8 mouse cellular contexts compared by ENCODE assay signal in the genomic region with DNA sequence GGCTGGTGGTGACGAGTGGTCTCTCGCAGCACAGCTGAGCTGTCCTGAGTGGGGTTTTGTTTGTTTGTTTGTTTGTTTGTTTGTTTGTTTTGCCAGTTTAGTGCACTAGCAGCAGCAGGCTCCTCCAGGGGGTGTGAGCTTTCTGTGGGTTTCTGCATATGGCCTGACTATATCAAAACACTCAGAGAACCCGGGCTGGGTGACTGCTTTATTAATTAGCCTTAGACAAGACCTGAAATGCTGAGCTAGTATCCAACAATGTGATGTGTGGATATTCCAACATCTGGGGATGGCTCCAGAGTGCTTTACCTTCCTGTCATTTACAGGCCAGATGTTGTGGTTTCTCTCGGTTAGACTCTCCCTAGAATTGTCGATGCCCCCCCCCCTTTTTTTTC. TPM values are rescaled to one million over a fixed set of nuclear protein-coding genes. Genes with fewer than 3 reads are reported as not detected.
A peak's percentile ranks its signal among the peaks of the same experiment; 100 is the strongest.
DNase-seq lines count a peak whose midpoint lies in the region; ATAC-seq and TF ChIP-seq lines count a peak whose summit lies in the region.

No protein-coding gene starts in this region.

- H3K9me3 ChIP-seq in hindbrain, embryonic 16.5 days (ENCODE audit: control insufficient read depth, low read length), result no peaks in the 10 kb centered on the region
- 0 out of 2 replicates have a peak, but pooled peaks cover 1% of the 10 kb centered on the region for H3K9me3 ChIP-seq in midbrain, embryonic 13.5 days

- ATAC-seq in common myeloid progenitor, adult 5-6 weeks (replicated peaks; ENCODE audit: low read depth, poor library complexity, severe bottlenecking), result peak; percentile 23
- ATAC-seq in hindbrain, embryonic 16.5 days, result peak; percentile 49
- ATAC-seq in midbrain, embryonic 13.5 days, result no peak; the same call in 1 of the 2 replicates

- peak overlapping the region; percentile 61 for H3K4me2 ChIP-seq in hindbrain, embryonic 16.5 days (ENCODE audit: low read length)
- H3K4me2 ChIP-seq in midbrain, embryonic 13.5 days (replicated peaks), result peak overlapping the region; percentile 88

- H3K36me3 ChIP-seq in kidney, adult 2 months (ENCODE audit: control insufficient read depth, insufficient read depth, low read length), result no peaks in the 10 kb centered on the region
- no peaks in the 10 kb centered on the region for H3K36me3 ChIP-seq in hindbrain, embryonic 16.5 days (ENCODE audit: control insufficient read depth, insufficient read depth, low read length)
- H3K36me3 ChIP-seq in midbrain, embryonic 13.5 days, result no peaks in the 10 kb centered on the region

- no peak overlapping the region for H3K27ac ChIP-seq in kidney, adult 2 months (ENCODE audit: insufficient read depth, low read depth, low read length)
- no peak overlapping the region for H3K27ac ChIP-seq in hindbrain, embryonic 16.5 days (ENCODE audit: low read depth, low read length)
- no peak overlapping the region for H3K27ac ChIP-seq in midbrain, embryonic 13.5 days

- no peak for TF ChIP-seq POLR2A in kidney, adult 2 months (IDR thresholded peaks at IDR 0.05; ENCODE audit: low read depth, low read length)

- WGBS in kidney, adult 2 months, result 17% methylated on average over 5 of the region's 5 CpGs
- 14% methylated on average over 5 of the region's 5 CpGs for WGBS in hindbrain, embryonic 16.5 days
- WGBS in midbrain, embryonic 13.5 days, result 22% methylated on average over 5 of the region's 5 CpGs

- no peaks in the 10 kb centered on the region for H3K27me3 ChIP-seq in kidney, adult 2 months (replicated peaks; ENCODE audit: control insufficient read depth, insufficient read depth, low read length)
- no peaks in the 10 kb centered on the region for H3K27me3 ChIP-seq in hindbrain, embryonic 16.5 days (replicated peaks; ENCODE audit: control insufficient read depth, insufficient read depth, low read length)
- H3K27me3 ChIP-seq in midbrain, embryonic 13.5 days, result peaks cover 12% of the 10 kb centered on the region; the same call in 1 of the 2 replicates

- no peaks in the 10 kb centered on the region; the same call in 1 of the 2 replicates for H3K4me1 ChIP-seq in kidney, adult 2 months (ENCODE audit: control insufficient read depth, insufficient read depth, low read length)
- peaks cover 6% of the 10 kb centered on the region for H3K4me1 ChIP-seq in hindbrain, embryonic 16.5 days (ENCODE audit: control insufficient read depth, insufficient read depth, low read depth, low read length)
- peaks cover 9% of the 10 kb centered on the region; the same call in 1 of the 2 replicates for H3K4me1 ChIP-seq in midbrain, embryonic 13.5 days (replicated peaks)

- peak overlapping the region; percentile 70; the same call in 1 of the 2 replicates for H3K9ac ChIP-seq in hindbrain, embryonic 16.5 days (ENCODE audit: low read depth, low read length)
- H3K9ac ChIP-seq in midbrain, embryonic 13.5 days (replicated peaks), result peak overlapping the region; percentile 75

- no peak for TF ChIP-seq CTCF in kidney, adult 2 months (conservative IDR thresholded peaks at IDR 0.05; ENCODE audit: insufficient read depth, insufficient read length, low read depth, low read length)

- H3K4me3 ChIP-seq in kidney, adult 2 months (ENCODE audit: insufficient read depth, low read depth, low read length), result peak overlapping the region; percentile 90
- peak overlapping the region; percentile 58 for H3K4me3 ChIP-seq in hindbrain, embryonic 16.5 days (ENCODE audit: low read length)
- H3K4me3 ChIP-seq in midbrain, embryonic 13.5 days (replicated peaks), result peak overlapping the region; percentile 66

- intact Hi-C loops in left cerebral cortex, postnatal 10 days (cut with DNase I), result no loop called here

- DNase-seq in kidney, adult 2 months, result no peak
- DNase-seq in kidney, adult 18-20 months, result no peak
- no peak for DNase-seq in left cerebral cortex, adult 11 months (ENCODE audit: low spot score)
- DNase-seq in left cerebral cortex, postnatal 10 days (ENCODE audit: extremely low spot score in 1 of 2, low spot score in 2 of 2), result no peak
- no peak for DNase-seq in Muller cell, postnatal 12 days (ENCODE audit: inconsistent ontology term)

RNA-seq across cellular contexts. Expression of a gene that starts 0.3 kb away (rescaled TPM):
- 7.8 and 9.4 TPM in 2 replicates for polyA plus RNA-seq in kidney, adult 2 months (2012; rRNA removed)
- total RNA-seq in common myeloid progenitor, adult 5-6 weeks (2017), result 0.23 and 0.24 TPM in 2 replicates
- 9.4 and 10.2 TPM in 2 replicates for polyA plus RNA-seq in hindbrain, embryonic 16.5 days (2015; fragmentation: Nextera tagmentation; extraction: Ambion mirVana)
- 3.8 and 4.8 TPM in 2 replicates for polyA plus RNA-seq in midbrain, embryonic 13.5 days (2015; fragmentation: Nextera tagmentation; extraction: Ambion mirVana)
- total RNA-seq in left cerebral cortex, postnatal 10 days (2021), result 10 to 100 TPM; 15.0 to 16.4 TPM

RNA-seq across cellular contexts. Expression of a gene that starts 31.4 kb away (rescaled TPM):
- 471 and 515 TPM in 2 replicates for polyA plus RNA-seq in kidney, adult 2 months (2012; rRNA removed)
- 49.8 and 64.4 TPM in 2 replicates for total RNA-seq in common myeloid progenitor, adult 5-6 weeks (2017)
- polyA plus RNA-seq in hindbrain, embryonic 16.5 days (2015; fragmentation: Nextera tagmentation; extraction: Ambion mirVana), result 26.1 and 31.1 TPM in 2 replicates
- polyA plus RNA-seq in midbrain, embryonic 13.5 days (2015; fragmentation: Nextera tagmentation; extraction: Ambion mirVana), result 30.1 and 31.6 TPM in 2 replicates
- total RNA-seq in left cerebral cortex, postnatal 10 days (2021), result 10 to 100 TPM; 20.1 to 20.6 TPM

Comparison
In these comparisons a context has a peak if more than half of its experiments do, and no peak if none do; other contexts are left out.
1. RNA of a gene that starts 31.4 kb away (polyA plus RNA-seq): 471 to 515 TPM in kidney, adult 2 months; 30.1 to 31.6 TPM in midbrain, embryonic 13.5 days and 26.1 to 31.1 TPM in hindbrain, embryonic 16.5 days; every median in the first group is over 10 times any median in the second.
2. Peak in every context shown above with its lines, with median percentiles within 50 percentile points of each other: H3K4me3 ChIP-seq.